Mouse (Mus musculus): Measurements from ENCODE around the gene Olfr324. TPM values are rescaled to one million over a fixed set of nuclear protein-coding genes. Genes with fewer than 3 reads are reported as not detected.

Gene Olfr324
- polyA plus RNA-seq (2017; shearing (Covaris generic)): not detected

- no peak for ATAC-seq
Observed at GRCm38 (mm10) chr11:58594814-58595213, at the start of gene Olfr324. Olfr324 (plus strand) TSS chr11:58595114.

GRCm38 (mm10) chr11:58546322-58546721, 48.6 kb upstream of the Olfr324 start, which contains the start of gene Olfr329-ps:
Olfr329-ps (minus strand) TSS chr11:58546422.
- ATAC-seq: no peak

DNA sequence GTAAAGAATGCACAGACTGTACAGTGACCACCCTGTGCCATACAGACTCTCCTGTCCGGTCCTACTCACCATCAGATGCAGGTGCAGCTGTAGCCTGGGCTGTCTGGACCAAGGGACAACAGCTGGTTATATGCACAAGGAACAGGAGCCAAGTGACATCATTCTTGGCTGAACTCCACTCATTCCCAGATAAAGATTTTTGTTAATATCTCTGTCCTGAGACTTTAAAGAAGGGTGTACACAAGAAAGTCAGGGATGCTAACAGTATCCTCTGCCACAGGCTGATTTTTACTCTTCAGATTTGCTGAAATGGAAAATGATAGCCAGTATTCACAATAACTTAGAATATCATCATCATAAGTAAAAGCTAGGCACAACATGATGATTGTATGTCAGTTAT, 39.4 kb upstream of the Olfr324 start, which contains the start of gene Olfr328:
Olfr328 (minus strand) TSS at position 101 of the 400 bp plus-strand sequence.
- no peak for ATAC-seq

DNA sequence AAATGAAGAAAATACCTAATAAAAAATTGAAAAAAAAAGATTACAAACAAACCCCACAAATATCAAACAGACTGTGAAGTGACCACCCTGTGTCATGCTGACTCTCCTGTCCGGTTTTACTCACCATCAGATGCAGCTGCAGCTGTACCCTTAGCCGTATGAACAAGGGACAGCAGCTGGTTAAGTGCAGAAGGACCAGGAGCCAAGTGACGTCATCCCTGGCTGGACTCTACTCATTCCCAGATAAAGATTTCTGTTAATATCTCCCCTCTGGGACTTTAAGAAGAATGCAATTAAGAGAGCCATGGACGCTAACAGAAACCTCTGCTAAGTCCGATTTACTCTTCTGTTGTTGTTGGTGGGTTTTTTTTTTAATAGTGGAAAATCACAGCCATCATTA, 24.5 kb upstream of the Olfr324 start, which contains the start of gene Olfr224:
Olfr224 (minus strand) TSS at position 149 of the 400 bp plus-strand sequence.
- ATAC-seq: no peak

- ATAC-seq: no peak
Observed at GRCm38 (mm10) chr11:58577430-58577829, 17.5 kb upstream of the Olfr324 start, which contains the start of gene Olfr325. Olfr325 (plus strand) TSS chr11:58577730.

GRCm38 (mm10) chr11:58578636-58579035, 16.3 kb upstream of the Olfr324 start:
- ATAC-seq: no peak

- ATAC-seq: no peak
Observed at GRCm38 (mm10) chr11:58587898-58588348, 7.0 kb upstream of the Olfr324 start.

- no peak for ATAC-seq
Observed at GRCm38 (mm10) chr11:58588620-58589250, 6.2 kb upstream of the Olfr324 start.

DNA sequence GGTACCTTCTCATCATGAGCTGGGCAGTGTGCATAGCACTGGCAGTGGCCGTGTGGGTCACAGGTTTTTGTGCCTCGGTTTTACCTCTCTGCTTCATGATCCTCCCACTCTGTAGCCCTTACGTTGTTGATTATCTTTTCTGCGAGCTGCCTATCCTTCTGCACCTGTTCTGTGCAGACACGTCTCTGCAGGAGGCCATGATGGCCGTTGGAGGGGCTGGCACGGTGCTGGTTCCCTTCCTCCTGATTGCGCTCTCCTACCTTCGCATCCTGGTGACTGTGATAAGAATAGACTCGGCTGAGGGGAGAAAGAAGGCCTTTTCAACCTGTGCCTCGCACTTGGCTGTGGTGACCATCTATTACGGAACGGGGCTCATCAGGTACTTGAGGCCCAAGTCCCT, 2.9 kb downstream of the Olfr324 start:
- no peak for ATAC-seq

- no peak for ATAC-seq
Observed at GRCm38 (mm10) chr11:58602062-58602461, 7.1 kb downstream of the Olfr324 start.

DNA sequence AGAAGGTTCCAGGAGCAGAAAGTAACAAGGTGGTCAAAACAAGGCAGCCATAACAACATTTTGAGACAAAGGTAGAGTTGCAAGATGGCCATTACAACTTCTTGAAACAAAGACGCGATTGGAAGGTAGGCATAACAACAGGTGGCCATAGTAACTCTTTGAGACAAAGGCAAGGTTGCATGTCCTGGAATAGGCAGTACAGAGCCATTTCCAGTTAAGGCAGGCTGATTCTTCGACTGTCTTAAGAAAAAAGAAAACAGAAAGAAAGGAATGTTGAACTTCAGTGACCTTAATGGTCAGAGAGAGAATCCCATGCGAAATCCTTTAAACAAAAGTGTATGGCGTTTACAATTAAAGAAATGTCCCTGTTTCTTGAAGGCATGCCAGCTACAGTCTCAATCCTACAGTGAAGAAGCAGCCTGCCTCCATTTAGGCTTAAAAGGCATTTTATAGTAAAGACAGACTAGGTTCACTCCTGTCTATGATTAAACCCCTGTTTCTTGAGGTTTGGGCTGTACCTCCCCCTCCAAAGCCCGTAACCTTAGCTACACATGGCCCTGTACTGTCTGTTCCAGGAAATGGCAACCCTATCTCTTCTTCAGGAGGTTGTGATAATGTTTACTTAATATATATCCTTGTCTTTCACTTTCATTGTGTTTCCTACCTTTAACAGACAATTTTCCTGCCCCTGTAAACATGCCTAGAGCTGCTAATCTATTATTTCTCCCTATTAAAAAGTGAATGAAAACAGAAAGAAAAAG, 8.1 kb downstream of the Olfr324 start:
- no peak for ATAC-seq

DNA sequence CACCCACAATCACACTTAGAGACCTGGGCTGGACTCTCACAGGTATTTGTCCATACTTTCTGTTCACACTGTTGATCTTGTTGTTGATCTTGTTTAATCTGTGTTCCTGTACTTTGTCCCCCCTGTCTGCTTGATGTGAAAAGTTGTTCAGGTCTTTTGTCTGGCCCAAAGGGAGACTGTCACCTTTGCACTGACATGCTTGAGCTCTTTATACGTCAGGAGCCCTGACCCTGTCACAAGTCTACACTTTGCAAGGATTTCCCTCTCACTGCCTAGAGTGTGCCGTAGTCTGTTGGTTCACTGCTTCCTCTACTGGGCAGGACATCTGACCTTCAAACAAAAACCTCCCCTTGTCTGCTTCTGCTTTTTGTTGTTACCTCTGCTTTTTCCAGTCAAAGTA, 9.8 kb downstream of the Olfr324 start:
- no peak for ATAC-seq

DNA sequence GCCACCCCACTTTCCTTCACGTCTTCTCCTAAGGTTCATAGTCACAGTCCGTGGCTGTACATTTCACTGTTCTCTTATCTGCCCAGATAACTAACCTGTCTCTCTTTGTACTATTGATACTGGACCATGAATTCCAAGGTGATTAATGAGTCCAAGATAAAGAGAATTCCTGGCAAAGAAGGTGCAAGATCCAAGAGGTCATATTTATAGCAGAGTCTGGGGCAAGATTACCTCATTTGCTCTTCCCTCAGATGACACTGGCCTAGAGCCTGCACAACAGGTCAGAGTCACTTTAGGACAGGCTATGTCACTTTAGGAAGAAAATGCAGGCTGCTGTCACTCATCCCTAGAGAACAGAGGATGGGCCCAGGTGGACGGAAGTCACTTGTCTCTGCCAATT, 10.3 kb downstream of the Olfr324 start:
- ATAC-seq: no peak

GRCm38 (mm10) chr11:58606177-58606919, 11.4 kb downstream of the Olfr324 start:
- ATAC-seq: no peak

DNA sequence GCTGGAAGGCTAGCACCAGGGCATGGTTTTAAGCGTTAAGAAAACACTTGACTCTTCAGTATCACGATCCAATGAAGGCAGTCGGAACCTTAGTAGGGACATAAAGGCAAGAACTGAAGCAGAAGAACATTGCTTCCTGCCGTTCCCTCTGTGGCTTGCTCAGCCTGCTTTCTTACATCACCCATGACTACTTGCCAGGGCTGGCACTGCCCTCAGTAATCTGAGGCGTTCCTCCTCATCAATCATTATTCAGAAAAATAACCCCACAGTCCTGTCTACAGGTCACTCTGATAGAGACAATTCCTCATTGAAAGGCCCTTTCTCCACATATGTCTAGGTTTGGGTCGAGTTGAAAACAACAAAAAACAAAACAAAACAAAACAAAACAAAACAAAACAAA, 12.1 kb downstream of the Olfr324 start:
- no peak for ATAC-seq

- ATAC-seq: no peak
Observed at GRCm38 (mm10) chr11:58613359-58613758, 18.4 kb downstream of the Olfr324 start.

- ATAC-seq: no peak
Observed at GRCm38 (mm10) chr11:58614526-58614925, 19.6 kb downstream of the Olfr324 start.

DNA sequence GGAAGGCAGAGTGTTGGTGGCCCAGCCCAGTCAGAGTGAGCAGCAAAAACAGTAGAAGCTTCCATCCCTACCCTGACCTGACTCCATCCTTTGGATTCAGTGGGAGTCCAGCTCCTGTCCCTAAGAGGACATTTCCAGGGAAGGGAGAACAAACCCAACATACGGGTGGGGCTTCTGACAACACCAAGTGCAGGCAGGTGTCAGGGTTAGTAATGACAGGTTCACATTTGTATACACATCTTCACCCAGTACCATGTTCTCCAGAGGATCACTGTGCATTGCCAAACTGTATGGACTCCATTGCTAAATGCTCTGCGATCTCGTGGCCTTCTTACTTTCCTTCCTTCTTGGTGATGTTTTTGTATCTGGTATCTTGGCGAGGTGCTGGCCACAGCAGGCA, 21.1 kb downstream of the Olfr324 start, which contains the start of gene 2210407C18Rik:
2210407C18Rik (minus strand) TSS at position 101 of the 400 bp plus-strand sequence.
- ATAC-seq: no peak

GRCm38 (mm10) chr11:58618369-58618768, 23.5 kb downstream of the Olfr324 start:
- no peak for ATAC-seq

GRCm38 (mm10) chr11:58618793-58619192, 23.9 kb downstream of the Olfr324 start:
- no peak for ATAC-seq

- no peak for ATAC-seq
Observed at GRCm38 (mm10) chr11:58626146-58626545, 31.2 kb downstream of the Olfr324 start.

DNA sequence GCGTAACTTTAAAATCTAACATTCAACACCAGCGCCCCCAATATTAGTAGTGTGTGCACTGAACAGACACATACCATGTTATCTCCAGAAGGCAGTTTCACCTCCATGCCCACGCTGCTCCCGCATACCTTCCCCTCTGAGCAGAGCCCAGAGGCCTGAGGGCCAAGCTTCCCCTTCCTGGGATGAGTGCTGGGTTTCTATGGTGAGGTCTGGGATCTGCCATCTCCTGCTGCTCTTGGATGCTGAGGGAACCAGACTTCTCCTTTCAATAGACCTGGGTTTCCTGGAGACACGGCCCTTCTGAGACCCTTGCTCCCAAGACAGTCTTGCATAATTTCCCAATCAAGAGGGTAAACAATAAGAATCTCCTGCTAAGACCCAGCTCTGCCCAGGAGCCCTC, 35.5 kb downstream of the Olfr324 start, which contains the start of gene Olfr323:
Olfr323 (minus strand) TSS at position 101 of the 400 bp plus-strand sequence.
- ATAC-seq: no peak

- ATAC-seq: no peak
Observed at GRCm38 (mm10) chr11:58634878-58635277, 40.0 kb downstream of the Olfr324 start.

All from CD4-positive, CD25-positive, alpha-beta regulatory T cell, adult 4 months (primary cell).